Mouse (Mus musculus) thymus, adult 2 months (tissue): Measurements from ENCODE around the gene Tmem230. TPM values are rescaled to one million over a fixed set of nuclear protein-coding genes. Genes with fewer than 3 reads are reported as not detected.
"Not testable (repeated sequence)": the region's sequence is repeated elsewhere in the genome, so short reads cannot be mapped to it uniquely, and the experiment has no call there.

ENCODE experiments used
- DNase-seq: peaks from one replicate; pipeline ENCODE4 v3.0.0; 2021
- H3K27ac ChIP-seq: fragments of 200-500 bp; 2 replicates; pipeline ENCODE4 v1.5.1; 2012; ENCODE audit warnings: low read length, control low read depth; ENCODE audit not compliant: control insufficient read depth, insufficient read depth
- H3K27me3 ChIP-seq: fragments of 200-500 bp; 2 replicates; pipeline ENCODE4 v1.6.1; 2012; ENCODE audit warnings: mild to moderate bottlenecking, low read length, moderate library complexity, mixed read lengths; ENCODE audit not compliant: control insufficient read depth, insufficient read depth
- H3K36me3 ChIP-seq: fragments of 200-500 bp; 2 replicates; pipeline ENCODE4 v1.6.1; 2012; ENCODE audit warnings: mild to moderate bottlenecking, low read length, moderate library complexity; ENCODE audit not compliant: control insufficient read depth, insufficient read depth
- H3K4me1 ChIP-seq: fragments of 200-500 bp; replicated peaks from 2 replicates; pipeline ENCODE4 v1.6.1; 2012; ENCODE audit warnings: low read length; ENCODE audit not compliant: control insufficient read depth, insufficient read depth
- H3K4me3 ChIP-seq: fragments of 200-500 bp; 2 replicates; pipeline ENCODE4 v1.5.1; 2012; ENCODE audit warnings: mild to moderate bottlenecking, low read length, control low read depth, moderate library complexity; ENCODE audit not compliant: control insufficient read depth, insufficient read depth
- CTCF ChIP-seq: fragments of 200-500 bp; IDR thresholded peaks from 2 replicates; pipeline ENCODE4 v1.5.1; 2012; ENCODE audit warnings: mild to moderate bottlenecking, control low read depth, low read length, moderate library complexity, borderline replicate concordance; ENCODE audit not compliant: control insufficient read depth, poor library complexity, insufficient read depth; ENCODE audit errors: extremely low read depth
- POLR2A ChIP-seq: fragments of 200-500 bp; IDR thresholded peaks from 2 replicates; pipeline ENCODE4 v1.6.1; 2012; ENCODE audit warnings: mild to moderate bottlenecking, low read length, control low read depth, moderate library complexity; ENCODE audit not compliant: control insufficient read depth, poor library complexity, insufficient read depth; ENCODE audit errors: extremely low read depth
- WGBS: fragments of 180-500 bp; shearing (Covaris S2); methylation state at CpG from one replicate; pipeline ENCODE4 v1.1.7; 2018; 5-methylcytosine and 5-hydroxymethylcytosine counted together
- polyA plus RNA-seq: library from polyadenylated mRNA; depleted of rRNA; stranded (reverse); fragments of >200 nt; gene quantifications from 2 replicates; pipeline ENCODE4 v1.2.3, GENCODE M21; 2012

The Tmem230 gene
- polyA plus RNA-seq, 1 experiment: 82.6 TPM

GRCm38 (mm10) chr2:132286376-132287076 lies 38.9 kb upstream of the Tmem230 start:
- Histone ChIP-seq H3K4me1 (peaks cover 37% of the 10 kb centered on the region), H3K4me3 (no peak overlapping the region), H3K27me3 (no peaks in the 10 kb centered on the region), H3K36me3 (no peaks in the 10 kb centered on the region), H3K27ac (no peak overlapping the region)
- WGBS: 97% methylated on average over 9 of the region's 9 CpGs
- DNase-seq: no peak
- TF ChIP-seq POLR2A (no peak), CTCF (no peak)

GRCm38 (mm10) chr2:132285722-132286121 lies 38.1 kb upstream of the Tmem230 start:
- not testable (repeated sequence) for DNase-seq, H3K27me3 ChIP-seq, H3K36me3 ChIP-seq, H3K4me3 ChIP-seq, H3K27ac ChIP-seq
- WGBS: 73% methylated on average over 5 of the region's 5 CpGs
- H3K4me1 ChIP-seq: peaks cover 33% of the 10 kb centered on the region

- DNase-seq: no peak
- TF ChIP-seq POLR2A: no peak
- no peak for TF ChIP-seq CTCF
- no peak overlapping the region for H3K4me3 ChIP-seq
- WGBS: 53% methylated on average over 12 of the region's 12 CpGs
- H3K4me1 ChIP-seq: peaks cover 29% of the 10 kb centered on the region
- no peaks in the 10 kb centered on the region for H3K27me3 ChIP-seq
- no peaks in the 10 kb centered on the region for H3K36me3 ChIP-seq
- peak overlapping the region; percentile 45; the same call in 1 of the 2 replicates for H3K27ac ChIP-seq
Observed at GRCm38 (mm10) chr2:132284492-132285139, 37.0 kb upstream of the Tmem230 start.

DNA sequence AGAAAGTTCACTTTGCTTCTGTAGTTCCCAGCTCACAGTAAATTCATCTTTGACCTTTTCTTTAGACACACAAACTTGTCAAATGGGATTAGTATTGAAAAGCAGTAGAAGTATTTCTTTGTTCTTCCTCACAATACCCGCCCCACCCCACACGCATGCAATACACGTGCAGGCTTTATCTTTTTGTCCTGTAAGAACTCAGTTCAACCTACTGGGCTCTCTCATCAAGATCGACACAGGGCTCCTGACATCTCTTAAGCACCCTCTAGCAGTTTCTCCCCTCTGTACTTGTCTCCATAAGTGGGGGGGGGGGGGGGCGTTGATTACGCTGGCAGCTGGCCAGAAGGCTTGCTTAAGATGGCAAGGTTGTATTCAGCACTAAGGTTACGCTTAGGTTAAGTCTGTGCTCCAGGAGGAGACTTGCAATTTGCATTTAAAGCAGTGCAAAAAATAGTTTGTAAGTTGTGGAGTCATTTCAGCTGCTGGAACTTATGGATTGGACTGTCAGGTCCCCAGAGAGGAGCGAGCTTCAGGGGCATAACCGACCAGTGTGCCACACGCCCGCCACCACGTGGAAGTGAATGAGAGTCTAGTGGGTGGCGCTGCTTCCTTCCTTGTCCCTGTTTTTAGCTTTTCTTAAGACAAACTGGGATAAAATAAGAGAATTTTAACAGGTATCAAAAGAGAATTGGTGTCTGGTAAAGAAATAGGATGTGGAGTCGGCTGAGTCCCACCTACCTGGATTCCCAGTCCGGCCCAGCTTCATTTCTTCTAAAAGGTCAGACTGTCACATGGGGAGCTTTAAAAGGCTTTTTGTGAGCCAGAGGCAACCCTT lies 35.8 kb upstream of the Tmem230 start:
- peaks cover 35% of the 10 kb centered on the region for H3K4me1 ChIP-seq
- no peaks in the 10 kb centered on the region for H3K36me3 ChIP-seq
- WGBS: 81% methylated on average over 15 of the region's 15 CpGs
- no peaks in the 10 kb centered on the region for H3K27me3 ChIP-seq
- no peak overlapping the region for H3K27ac ChIP-seq
- no peak for TF ChIP-seq POLR2A
- no peak for TF ChIP-seq CTCF
- DNase-seq: no peak
- H3K4me3 ChIP-seq: no peak overlapping the region

DNA sequence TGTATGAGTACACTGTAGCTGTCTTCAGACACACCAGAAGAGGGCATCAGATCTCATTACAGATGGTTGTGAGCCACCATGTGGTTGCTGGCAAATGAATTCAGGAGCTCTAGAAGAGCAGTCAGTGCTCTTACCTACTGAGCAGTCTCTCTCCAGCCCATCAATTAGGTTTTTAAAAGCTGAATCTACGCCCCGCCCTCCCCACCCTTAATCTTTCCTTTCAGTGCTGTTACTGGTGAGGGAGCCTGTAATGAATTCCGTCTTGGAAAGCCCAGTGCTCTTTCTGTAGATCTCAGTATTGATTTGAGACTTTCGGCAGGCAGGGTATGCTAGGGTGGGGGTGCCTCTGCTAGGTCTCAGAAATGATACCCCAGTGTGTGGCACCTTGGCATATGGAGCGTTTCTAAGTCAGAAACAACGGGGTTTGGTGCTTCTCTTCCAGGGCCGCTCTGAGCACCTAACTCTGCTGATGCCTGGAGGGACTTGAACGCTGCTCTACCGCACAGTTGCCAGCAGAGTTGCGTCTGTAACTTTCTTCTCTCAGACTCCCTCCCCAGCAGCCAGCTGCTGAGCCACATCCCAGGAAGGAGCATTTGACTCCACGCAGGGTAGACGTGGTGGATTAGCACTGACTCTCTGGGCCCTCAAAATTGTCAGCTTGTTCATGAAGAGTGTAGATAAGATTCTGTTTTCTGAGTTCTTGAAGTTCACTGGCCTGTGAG lies 35.0 kb upstream of the Tmem230 start:
- Histone ChIP-seq H3K27me3 (no peaks in the 10 kb centered on the region), H3K4me1 (peaks cover 39% of the 10 kb centered on the region), H3K36me3 (no peaks in the 10 kb centered on the region), H3K27ac (no peak overlapping the region), H3K4me3 (no peak overlapping the region)
- TF ChIP-seq POLR2A (no peak), CTCF (no peak)
- WGBS: 70% methylated on average over 12 of the region's 12 CpGs
- no peak for DNase-seq

GRCm38 (mm10) chr2:132281560-132282452 lies 34.2 kb upstream of the Tmem230 start:
- H3K27ac ChIP-seq: peak overlapping the region; percentile 25; the same call in 1 of the 2 replicates
- no peaks in the 10 kb centered on the region for H3K36me3 ChIP-seq
- no peaks in the 10 kb centered on the region for H3K27me3 ChIP-seq

More at GRCm38 (mm10) chr2:132281560-132282452, 34.2 kb upstream of the Tmem230 start:
- TF ChIP-seq CTCF (no peak), POLR2A (no peak)
- no peak overlapping the region for H3K4me3 ChIP-seq
- 44% methylated on average over 10 of the region's 10 CpGs for WGBS
- peaks cover 39% of the 10 kb centered on the region for H3K4me1 ChIP-seq
- no peak for DNase-seq
